In genomic region chr2:65187164-65187563, GRCm38 (mm10) we compare ENCODE assay signal across 21 mouse cellular contexts.
"Had no signal": no experiment of that assay in that cellular context is flagged by ENCODE, and none has a peak within 500 bp of the region (broad histone marks: within the 10 kb centered on the region; RNA-seq: fewer than 3 reads in every experiment).

No protein-coding gene starts in this region.

- H3K9me3 ChIP-seq: heart, embryonic 10.5 days; heart, embryonic 12.5 days; hindbrain, embryonic 13.5 days; hindbrain, embryonic 15.5 days; limb, embryonic 13.5 days; limb, embryonic 15.5 days; liver, embryonic 13.5 days; liver, embryonic 15.5 days had no signal

- ATAC-seq: forebrain, postnatal 0 days; hindbrain, postnatal 0 days; intestine, embryonic 16.5 days had no signal

- H3K27me3 ChIP-seq: heart, embryonic 12.5 days; hindbrain, embryonic 13.5 days; hindbrain, embryonic 15.5 days; limb, embryonic 13.5 days; limb, embryonic 15.5 days; liver, embryonic 13.5 days; liver, embryonic 15.5 days had no signal

- DNase-seq: forebrain, postnatal 0 days; gastrocnemius, postnatal 14 days; gastrocnemius, postnatal 36 days; heart, adult 18-20 months; heart, postnatal 10 days; heart, postnatal 36 days; kidney, adult 18-20 months; kidney, postnatal 10 days; layer of hippocampus, adult 9-11 months; layer of hippocampus, postnatal 36 days; left cerebral cortex, postnatal 4 days; liver, embryonic 13.5 days had no signal

- H3K27ac ChIP-seq: heart, embryonic 10.5 days; hindbrain, embryonic 13.5 days; hindbrain, embryonic 15.5 days; hindbrain, postnatal 0 days; limb, embryonic 13.5 days; limb, embryonic 15.5 days; liver, embryonic 13.5 days; liver, embryonic 15.5 days had no signal

- H3K4me2 ChIP-seq: heart, embryonic 12.5 days; hindbrain, embryonic 13.5 days; hindbrain, embryonic 15.5 days; limb, embryonic 13.5 days; limb, embryonic 15.5 days; liver, embryonic 13.5 days; liver, embryonic 15.5 days had no signal

- H3K36me3 ChIP-seq: heart, embryonic 10.5 days; heart, embryonic 12.5 days; hindbrain, embryonic 13.5 days; hindbrain, embryonic 15.5 days; limb, embryonic 13.5 days; limb, embryonic 15.5 days; liver, embryonic 13.5 days; liver, embryonic 15.5 days had no signal

- H3K9ac ChIP-seq: forebrain, postnatal 0 days; heart, embryonic 12.5 days; hindbrain, embryonic 13.5 days; hindbrain, embryonic 15.5 days; limb, embryonic 13.5 days; limb, embryonic 15.5 days; liver, embryonic 13.5 days; liver, embryonic 15.5 days had no signal

- H3K4me3 ChIP-seq: heart, embryonic 10.5 days; heart, embryonic 12.5 days; hindbrain, embryonic 13.5 days; hindbrain, embryonic 15.5 days; limb, embryonic 13.5 days; limb, embryonic 15.5 days; liver, embryonic 13.5 days; liver, embryonic 15.5 days had no signal
